ENCODE assay signal across 14 mouse cellular contexts in the genomic region with DNA sequence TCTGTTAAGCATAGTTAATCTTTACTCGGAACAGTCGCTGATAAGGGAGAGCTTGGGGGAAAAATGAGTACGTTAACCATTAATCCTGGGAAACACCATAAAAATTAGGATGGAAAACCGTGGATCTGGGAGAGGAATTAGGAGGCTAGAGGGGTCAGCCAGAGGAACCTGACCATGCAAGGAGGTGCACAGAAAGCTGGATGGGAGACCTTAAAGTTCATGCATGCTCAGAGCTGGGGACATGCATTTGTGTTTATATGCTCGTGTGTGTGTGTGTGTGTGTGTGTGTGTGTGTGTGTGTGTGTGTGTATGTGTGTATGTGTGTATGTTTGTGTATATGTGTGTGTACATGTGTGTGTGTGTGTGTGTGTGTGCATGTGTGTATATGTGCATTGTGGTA.
DNase-seq lines count a peak whose midpoint lies in the region; ATAC-seq and TF ChIP-seq lines count a peak whose summit lies in the region.
"Had no signal": no experiment of that assay in that cellular context is flagged by ENCODE, and none has a peak within 500 bp of the region (broad histone marks: within the 10 kb centered on the region; RNA-seq: fewer than 3 reads in every experiment).

No protein-coding gene starts in this region.

- no peak for ATAC-seq in heart, postnatal 0 days (ENCODE audit: insufficient read depth, low read depth)
- ATAC-seq in lung, postnatal 0 days, result no peak; the same call in 1 of the 2 replicates
- no peak for ATAC-seq in limb, embryonic 13.5 days (ENCODE audit: low FRiP score, low read depth)
- no peak for ATAC-seq in stomach, embryonic 15.5 days (ENCODE audit: insufficient read depth, low FRiP score, low read depth)
- ATAC-seq: activated CD4-positive, CD25-positive, alpha-beta regulatory T cell, adult 4 months had no signal

- peak overlapping the region; percentile 100 for H3K27ac ChIP-seq in heart, postnatal 0 days (ENCODE audit: low read depth)
- peak overlapping the region; percentile 98 for H3K27ac ChIP-seq in lung, postnatal 0 days (ENCODE audit: low read length)
- peak overlapping the region; percentile 92; the same call in 1 of the 2 replicates for H3K27ac ChIP-seq in limb, embryonic 13.5 days
- peak overlapping the region; percentile 98 for H3K27ac ChIP-seq in stomach, embryonic 15.5 days

- H3K9ac ChIP-seq in heart, postnatal 0 days (replicated peaks; ENCODE audit: low read depth, low read length), result peak overlapping the region; percentile 24; the same call in 1 of the 2 replicates
- H3K9ac ChIP-seq in lung, postnatal 0 days (replicated peaks; ENCODE audit: low read depth), result no peak overlapping the region
- H3K9ac ChIP-seq in limb, embryonic 13.5 days, result no peak overlapping the region
- no peak overlapping the region for H3K9ac ChIP-seq in stomach, embryonic 15.5 days
- H3K9ac ChIP-seq: liver, embryonic 14.5 days; neural tube, embryonic 12.5 days had no signal

- no peaks in the 10 kb centered on the region for H3K36me3 ChIP-seq in heart, postnatal 0 days (replicated peaks; ENCODE audit: control insufficient read depth, insufficient read depth, low read length)
- no peaks in the 10 kb centered on the region for H3K36me3 ChIP-seq in lung, postnatal 0 days (ENCODE audit: insufficient read depth, low read length)
- H3K36me3 ChIP-seq in limb, embryonic 13.5 days, result no peaks in the 10 kb centered on the region
- no peaks in the 10 kb centered on the region for H3K36me3 ChIP-seq in stomach, embryonic 15.5 days
- H3K36me3 ChIP-seq: neural tube, embryonic 12.5 days had no signal

- 43% methylated on average over 5 of the region's 5 CpGs for WGBS in heart, postnatal 0 days
- WGBS in lung, postnatal 0 days, result 27% methylated on average over 5 of the region's 5 CpGs
- WGBS in limb, embryonic 13.5 days, result 41% methylated on average over 5 of the region's 5 CpGs
- WGBS in stomach, embryonic 15.5 days, result 28% methylated on average over 5 of the region's 5 CpGs

- no peak for TF ChIP-seq CTCF in heart, postnatal 0 days (IDR thresholded peaks at IDR 0.05; ENCODE audit: low read depth)
- TF ChIP-seq CTCF in lung, postnatal 0 days (IDR thresholded peaks at IDR 0.05), result no peak

- no peak overlapping the region for H3K4me3 ChIP-seq in heart, postnatal 0 days (ENCODE audit: low read depth, low read length)
- H3K4me3 ChIP-seq in lung, postnatal 0 days (ENCODE audit: low read depth, low read length), result no peak overlapping the region
- H3K4me3 ChIP-seq in limb, embryonic 13.5 days, result no peak overlapping the region
- no peak overlapping the region for H3K4me3 ChIP-seq in stomach, embryonic 15.5 days (replicated peaks)
- H3K4me3 ChIP-seq: erythroblast, embryonic 14.5 days; neural tube, embryonic 12.5 days had no signal

- H3K27me3 ChIP-seq in heart, postnatal 0 days (ENCODE audit: control insufficient read depth, insufficient read depth, low read length), result 0 out of 2 replicates have a peak, but pooled peaks cover under 1% of the 10 kb centered on the region
- H3K27me3 ChIP-seq in lung, postnatal 0 days (replicated peaks; ENCODE audit: insufficient read depth, low read length), result no peaks in the 10 kb centered on the region
- no peaks in the 10 kb centered on the region for H3K27me3 ChIP-seq in limb, embryonic 13.5 days
- H3K27me3 ChIP-seq in stomach, embryonic 15.5 days (replicated peaks), result no peaks in the 10 kb centered on the region
- H3K27me3 ChIP-seq: neural tube, embryonic 12.5 days had no signal

- TF ChIP-seq EP300 in heart, postnatal 0 days (IDR thresholded peaks at IDR 0.05; ENCODE audit: low read depth), result no peak
- no peak for TF ChIP-seq EP300 in lung, postnatal 0 days (IDR thresholded peaks at IDR 0.05)

- intact Hi-C loops in heart, postnatal 10 days (cut with DNase I), result loop anchor here (2.0 to 5.0 kb wide), 4 partner anchors 50 to 220 kb away; no protein-coding TSS in a partner anchor

- H3K4me2 ChIP-seq in heart, postnatal 0 days (ENCODE audit: low read depth, low read length), result peak overlapping the region; percentile 28; the same call in 1 of the 2 replicates
- 0 out of 2 replicates have a peak overlapping the region, but pooled peaks have one; percentile 11 for H3K4me2 ChIP-seq in lung, postnatal 0 days (replicated peaks; ENCODE audit: low read depth, low read length)
- no peak overlapping the region for H3K4me2 ChIP-seq in limb, embryonic 13.5 days (replicated peaks)
- peak overlapping the region; percentile 37 for H3K4me2 ChIP-seq in stomach, embryonic 15.5 days

- DNase-seq in heart, postnatal 0 days (ENCODE audit: low spot score), result peak; percentile 16
- no peak for DNase-seq in heart, postnatal 10 days
- no peak for DNase-seq in lung, postnatal 0 days (ENCODE audit: low spot score)
- DNase-seq in lung, postnatal 4 days, result no peak
- DNase-seq in spleen, postnatal 10 days (ENCODE audit: low spot score in 2 of 2), result no peak
- no peak for DNase-seq in left cerebral cortex, adult 11 months (ENCODE audit: low spot score)
- DNase-seq: cerebellum, adult 11 months; spleen, adult 18-20 months had no signal

- H3K9me3 ChIP-seq in heart, postnatal 0 days (replicated peaks; ENCODE audit: control insufficient read depth, low read length), result no peaks in the 10 kb centered on the region
- no peaks in the 10 kb centered on the region for H3K9me3 ChIP-seq in lung, postnatal 0 days (ENCODE audit: low read length)
- H3K9me3 ChIP-seq in limb, embryonic 13.5 days, result no peaks in the 10 kb centered on the region
- H3K9me3 ChIP-seq in stomach, embryonic 15.5 days, result no peaks in the 10 kb centered on the region
- H3K9me3 ChIP-seq: neural tube, embryonic 12.5 days had no signal

- peaks cover 18% of the 10 kb centered on the region for H3K4me1 ChIP-seq in heart, postnatal 0 days (ENCODE audit: control insufficient read depth, insufficient read depth)
- peaks cover 28% of the 10 kb centered on the region for H3K4me1 ChIP-seq in lung, postnatal 0 days (ENCODE audit: insufficient read depth, low read depth, low read length)
- H3K4me1 ChIP-seq in limb, embryonic 13.5 days, result peaks cover 52% of the 10 kb centered on the region
- H3K4me1 ChIP-seq in stomach, embryonic 15.5 days, result peaks cover 54% of the 10 kb centered on the region
